Mouse (Mus musculus) E14TG2a.4 (cell line): ENCODE results near the gene Dscaml1.

Experiments
- H3K27me3 ChIP-seq: 2 replicates; pipeline ENCODE4 v1.6.1; 2014; ENCODE audit warnings: low read length, control low read depth; ENCODE audit not compliant: insufficient read depth
- H3K36me3 ChIP-seq: 2 replicates; pipeline ENCODE4 v1.6.1; 2014; ENCODE audit warnings: low read length, control low read depth; ENCODE audit not compliant: insufficient read depth
- H3K4me1 ChIP-seq: replicated peaks from 2 replicates; pipeline ENCODE4 v1.6.1; 2014; ENCODE audit warnings: low read depth, low read length, control low read depth
- H3K4me3 ChIP-seq: replicated peaks from 2 replicates; pipeline ENCODE4 v1.5.1; 2014; ENCODE audit warnings: mild to moderate bottlenecking, low read length
- H3K9me3 ChIP-seq: 2 replicates; pipeline ENCODE4 v1.6.1; 2014; ENCODE audit warnings: low read length, control low read depth
- CTCF ChIP-seq: conservative IDR thresholded peaks from 2 replicates; pipeline ENCODE4 v1.5.1; 2014; ENCODE audit warnings: low read length
- NANOG ChIP-seq: IDR thresholded peaks from 2 replicates; pipeline ENCODE4 v1.6.1; 2014; ENCODE audit warnings: borderline replicate concordance, low read length, mixed read lengths
- POU5F1 ChIP-seq: IDR thresholded peaks from 2 replicates; pipeline ENCODE4 v1.6.1; 2014; ENCODE audit warnings: low read length, borderline replicate concordance

Gene Dscaml1

GRCm38 (mm10) chr9:45682461-45682998, 256.1 kb downstream of the Dscaml1 start:
- no peak; the same call in 1 of the 2 replicates for TF ChIP-seq CTCF
- TF ChIP-seq POU5F1, result no peak
- TF ChIP-seq NANOG, result no peak
- Histone ChIP-seq H3K27me3 (0 out of 2 replicates have a peak, but pooled peaks cover 4% of the 10 kb centered on the region), H3K36me3 (no peaks in the 10 kb centered on the region), H3K9me3 (no peaks in the 10 kb centered on the region), H3K4me3 (no peak overlapping the region), H3K4me1 (peaks cover 19% of the 10 kb centered on the region)

GRCm38 (mm10) chr9:45693424-45694237, 267.2 kb downstream of the Dscaml1 start:
- Histone ChIP-seq H3K4me3 (no peak overlapping the region), H3K36me3 (no peaks in the 10 kb centered on the region), H3K9me3 (no peaks in the 10 kb centered on the region), H3K4me1 (no peaks in the 10 kb centered on the region), H3K27me3 (peaks cover 6% of the 10 kb centered on the region; the same call in 1 of the 2 replicates)
- TF ChIP-seq POU5F1, result no peak
- TF ChIP-seq NANOG, result no peak
- TF ChIP-seq CTCF, result no peak

- no peak overlapping the region for H3K4me3 ChIP-seq
- no peaks in the 10 kb centered on the region for H3K9me3 ChIP-seq
- H3K4me1 ChIP-seq, result no peaks in the 10 kb centered on the region
- H3K36me3 ChIP-seq, result no peaks in the 10 kb centered on the region
- H3K27me3 ChIP-seq, result peaks cover 6% of the 10 kb centered on the region; the same call in 1 of the 2 replicates
- TF ChIP-seq CTCF (no peak), NANOG (no peak), POU5F1 (no peak)
These were observed 267.8 kb downstream of the Dscaml1 start for GRCm38 (mm10) chr9:45694256-45694655.

- Histone ChIP-seq H3K27me3 (peaks cover 10% of the 10 kb centered on the region), H3K9me3 (no peaks in the 10 kb centered on the region), H3K4me3 (no peak overlapping the region), H3K4me1 (no peaks in the 10 kb centered on the region), H3K36me3 (no peaks in the 10 kb centered on the region)
- TF ChIP-seq POU5F1 (no peak), NANOG (no peak), CTCF (no peak)
These were observed 272.7 kb downstream of the Dscaml1 start for GRCm38 (mm10) chr9:45699171-45699570.

GRCm38 (mm10) chr9:45703236-45703635, 276.8 kb downstream of the Dscaml1 start:
- no peaks in the 10 kb centered on the region for H3K9me3 ChIP-seq
- no peak overlapping the region for H3K4me3 ChIP-seq
- no peaks in the 10 kb centered on the region for H3K36me3 ChIP-seq
- peaks cover 7% of the 10 kb centered on the region for H3K27me3 ChIP-seq
- H3K4me1 ChIP-seq, result no peaks in the 10 kb centered on the region
- TF ChIP-seq CTCF, result no peak
- no peak for TF ChIP-seq POU5F1
- TF ChIP-seq NANOG, result no peak

- Histone ChIP-seq H3K9me3 (no peaks in the 10 kb centered on the region), H3K4me1 (no peaks in the 10 kb centered on the region), H3K4me3 (no peak overlapping the region), H3K27me3 (peaks cover 7% of the 10 kb centered on the region), H3K36me3 (no peaks in the 10 kb centered on the region)
- TF ChIP-seq NANOG, result no peak
- no peak for TF ChIP-seq POU5F1
- TF ChIP-seq CTCF, result no peak
These were observed 278.0 kb downstream of the Dscaml1 start for GRCm38 (mm10) chr9:45704441-45704840.

GRCm38 (mm10) chr9:45710300-45710699, 283.9 kb downstream of the Dscaml1 start:
- Histone ChIP-seq H3K4me3 (no peak overlapping the region), H3K27me3 (0 out of 2 replicates have a peak, but pooled peaks cover 3% of the 10 kb centered on the region), H3K4me1 (no peaks in the 10 kb centered on the region), H3K9me3 (no peaks in the 10 kb centered on the region), H3K36me3 (no peaks in the 10 kb centered on the region)
- TF ChIP-seq CTCF (no peak), POU5F1 (no peak), NANOG (no peak)

- H3K9me3 ChIP-seq, result no peaks in the 10 kb centered on the region
- no peaks in the 10 kb centered on the region for H3K4me1 ChIP-seq
- no peaks in the 10 kb centered on the region for H3K27me3 ChIP-seq
- H3K4me3 ChIP-seq, result no peak overlapping the region
- TF ChIP-seq NANOG, result no peak
- TF ChIP-seq POU5F1, result no peak
- no peak for TF ChIP-seq CTCF
- H3K36me3 ChIP-seq, result no peaks in the 10 kb centered on the region
These were observed 289.0 kb downstream of the Dscaml1 start for GRCm38 (mm10) chr9:45715387-45715786.

GRCm38 (mm10) chr9:45719997-45720396, 293.6 kb downstream of the Dscaml1 start:
- no peaks in the 10 kb centered on the region for H3K9me3 ChIP-seq
- no peaks in the 10 kb centered on the region for H3K36me3 ChIP-seq
- H3K4me1 ChIP-seq, result no peaks in the 10 kb centered on the region
- no peaks in the 10 kb centered on the region for H3K27me3 ChIP-seq
- no peak for TF ChIP-seq NANOG
- no peak for TF ChIP-seq CTCF
- TF ChIP-seq POU5F1, result no peak
- H3K4me3 ChIP-seq, result no peak overlapping the region
